Mouse (Mus musculus): ENCODE measurements around the gene Ephb1.

Gene Ephb1

DNA sequence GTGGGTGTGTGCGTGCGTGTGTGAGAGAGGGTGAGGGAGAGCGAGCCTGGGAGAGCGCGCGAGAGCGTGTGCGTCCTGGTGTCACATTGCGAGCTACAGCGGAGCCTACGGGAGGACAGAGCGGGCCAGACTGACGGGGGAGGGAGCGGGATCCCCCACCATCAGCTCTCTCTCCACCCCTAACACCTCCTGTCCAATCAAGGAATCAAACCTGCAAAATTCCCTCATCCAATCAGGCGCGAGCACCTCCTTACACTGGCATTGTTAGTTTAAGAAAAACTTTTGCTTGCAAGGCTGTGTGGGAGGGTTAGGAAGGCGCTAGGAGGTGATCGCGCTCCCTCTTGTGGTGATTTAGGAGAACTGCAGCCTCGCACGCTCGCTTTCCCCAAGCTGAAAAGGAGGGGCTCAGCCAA lies at the start of gene Ephb1:
Ephb1 (minus strand) TSS at position 133 of the 413 bp plus-strand sequence.
- CTCF ChIA-PET = no interaction called here

DNA sequence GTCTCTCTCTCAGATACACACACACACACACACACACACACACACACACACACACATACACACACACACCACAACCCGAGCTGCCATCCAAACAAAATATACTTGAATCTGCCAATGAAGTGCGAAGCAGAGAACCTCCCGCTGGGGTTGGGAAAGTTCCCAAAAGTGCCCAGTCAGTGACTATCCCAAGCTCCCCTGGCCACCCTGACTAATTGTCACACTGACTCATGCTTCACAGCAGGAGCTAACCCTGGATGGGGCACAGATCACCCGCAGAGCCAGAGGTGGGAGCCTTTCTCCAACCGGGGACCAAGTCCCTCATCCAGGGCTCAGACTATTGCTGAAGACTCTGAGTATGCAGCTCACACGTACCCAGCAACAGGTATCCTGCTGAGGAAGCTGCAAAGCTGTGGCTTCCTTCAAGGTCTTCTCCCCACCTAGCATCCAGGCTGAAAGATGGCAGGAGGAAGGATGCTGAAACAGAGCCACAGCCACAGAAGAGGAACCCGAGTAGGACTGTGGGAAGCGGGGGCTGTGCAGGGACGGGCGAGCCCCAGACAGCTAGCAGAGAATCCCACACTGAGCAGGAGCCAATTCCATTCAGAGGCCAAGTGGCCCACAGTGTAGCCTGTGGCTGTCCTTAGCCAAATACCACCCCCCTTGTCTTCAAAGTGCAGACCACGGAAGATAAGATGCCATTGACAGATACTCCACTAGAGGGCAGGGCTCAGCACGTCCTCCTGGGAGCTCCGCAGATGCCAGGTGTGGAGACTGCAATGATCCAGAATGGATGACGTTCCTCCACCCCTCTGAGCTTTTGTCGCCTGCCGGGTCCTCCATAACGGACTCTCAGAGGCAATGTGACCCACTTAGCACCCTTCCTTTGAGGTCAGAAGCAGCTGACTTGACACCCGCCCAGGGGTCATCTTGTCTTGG lies 48.9 kb upstream of the Ephb1 start:
- CTCF ChIA-PET = no interaction called here

DNA sequence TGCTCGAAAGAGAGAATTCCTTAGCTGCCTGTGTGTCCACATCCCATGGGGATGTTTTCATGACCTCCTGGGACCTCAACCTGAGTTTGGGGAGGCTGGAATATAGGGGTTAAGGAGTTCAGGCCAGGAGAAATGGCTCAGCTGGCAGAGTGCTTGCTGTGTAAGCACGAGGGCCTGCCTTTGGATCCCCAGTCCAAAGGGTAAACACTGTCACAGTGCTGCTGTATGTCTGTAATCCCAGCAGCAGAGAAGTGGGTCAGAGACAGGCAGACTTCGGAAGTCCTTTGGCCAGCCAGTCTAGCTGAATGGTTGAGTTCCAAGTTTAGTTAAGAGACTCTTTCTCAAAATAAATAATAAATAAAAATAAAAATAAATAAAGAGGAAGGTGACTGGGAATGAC lies 48.2 kb upstream of the Ephb1 start:
- CTCF ChIA-PET = no interaction called here

DNA sequence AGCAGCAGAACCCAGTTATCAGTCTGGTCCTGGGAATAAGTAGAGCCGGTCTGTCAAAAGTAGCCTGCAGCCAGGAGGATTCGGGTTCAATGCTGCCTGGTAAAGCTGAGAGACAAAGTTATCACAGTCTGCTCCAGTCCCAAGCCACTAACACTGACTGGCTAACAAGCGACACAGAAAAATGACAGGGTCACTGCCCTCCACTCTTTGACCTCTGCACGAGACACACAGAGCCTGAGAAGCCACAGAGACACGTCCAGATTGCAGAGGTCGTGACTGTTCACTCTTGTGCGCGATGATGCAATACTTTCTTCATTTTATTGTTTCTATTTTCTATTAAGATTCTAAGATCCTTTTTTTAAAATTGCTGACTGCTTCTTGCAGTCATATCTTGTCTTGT lies 33.8 kb upstream of the Ephb1 start:
- CTCF ChIA-PET = no interaction called here

DNA sequence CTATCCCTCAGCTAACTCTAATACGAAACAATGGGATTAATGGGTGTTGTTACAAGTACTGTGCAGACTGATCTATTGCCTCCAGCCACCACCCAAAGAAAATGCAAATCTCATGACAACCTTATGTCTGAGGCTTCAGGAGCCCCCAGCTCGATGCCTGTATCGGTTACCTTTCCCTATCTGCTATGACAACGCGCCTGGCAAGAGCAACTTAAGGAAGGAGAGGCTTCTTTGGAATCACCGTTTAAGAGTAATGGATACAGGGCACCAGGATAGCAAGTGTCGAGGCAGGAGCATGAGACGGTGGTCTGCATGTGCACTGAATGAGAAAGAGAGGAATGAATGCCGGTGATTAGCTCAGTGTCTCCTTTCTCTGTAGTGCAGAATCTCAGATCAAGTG lies 32.3 kb upstream of the Ephb1 start:
- CTCF ChIA-PET = no interaction called here

DNA sequence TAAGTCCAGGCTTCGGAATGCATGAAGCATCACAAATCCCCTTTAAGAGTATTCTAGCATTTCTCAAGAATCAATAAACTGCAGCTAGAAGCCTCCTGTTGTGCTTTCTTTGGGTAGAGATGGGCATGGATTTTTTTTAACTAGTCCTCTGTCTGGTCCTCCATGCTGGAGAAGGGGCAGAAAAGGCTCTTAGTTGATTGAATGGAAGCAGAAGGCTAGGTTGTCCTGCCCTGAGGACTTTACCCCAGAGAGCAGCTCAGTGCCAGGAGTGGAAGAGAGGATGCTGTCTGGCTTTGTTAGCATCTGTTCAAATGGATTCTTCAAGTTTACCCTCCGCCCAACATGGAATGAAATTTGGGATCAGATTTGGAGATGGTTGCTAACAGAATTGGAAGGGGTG lies 25.7 kb upstream of the Ephb1 start:
- CTCF ChIA-PET = no interaction called here

DNA sequence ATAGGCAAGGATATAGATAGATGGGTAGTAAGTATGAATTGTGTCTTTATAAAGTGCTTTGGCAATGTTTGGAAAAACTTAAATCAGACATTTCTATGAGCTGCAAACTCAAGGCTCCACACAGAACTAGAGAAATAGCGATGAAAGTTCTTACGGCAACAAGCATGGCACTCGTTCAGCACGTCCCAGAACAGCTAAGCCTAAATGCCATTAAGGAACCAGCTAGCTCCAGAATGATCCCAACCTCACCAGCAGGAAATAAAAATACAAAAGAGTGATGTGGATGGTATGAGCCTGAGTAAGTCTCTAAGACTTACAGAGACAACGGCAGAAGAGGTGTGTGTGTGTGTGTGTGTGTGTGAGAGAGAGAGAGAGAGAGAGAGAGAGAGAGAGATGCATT lies 20.2 kb upstream of the Ephb1 start:
- CTCF ChIA-PET = no interaction called here

DNA sequence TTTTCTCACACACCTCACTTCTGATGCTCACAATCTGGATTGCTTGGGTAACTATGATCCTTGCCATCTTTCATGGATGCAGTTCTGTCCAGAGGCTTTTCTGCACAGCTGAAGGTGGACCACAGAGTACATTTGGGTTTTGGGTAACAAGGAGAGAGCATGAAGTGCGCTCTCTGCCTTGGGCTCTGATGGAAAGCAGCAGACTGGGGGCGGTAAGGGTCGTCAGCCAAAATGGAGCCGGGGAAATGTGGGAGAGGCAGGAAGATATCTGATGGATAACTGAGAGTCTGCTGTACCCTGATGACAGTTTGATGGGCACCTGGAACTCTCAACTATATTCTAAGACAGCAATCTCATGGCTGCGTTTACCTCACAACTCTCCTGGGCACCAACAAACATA lies 19.4 kb upstream of the Ephb1 start:
- CTCF ChIA-PET = no interaction called here

DNA sequence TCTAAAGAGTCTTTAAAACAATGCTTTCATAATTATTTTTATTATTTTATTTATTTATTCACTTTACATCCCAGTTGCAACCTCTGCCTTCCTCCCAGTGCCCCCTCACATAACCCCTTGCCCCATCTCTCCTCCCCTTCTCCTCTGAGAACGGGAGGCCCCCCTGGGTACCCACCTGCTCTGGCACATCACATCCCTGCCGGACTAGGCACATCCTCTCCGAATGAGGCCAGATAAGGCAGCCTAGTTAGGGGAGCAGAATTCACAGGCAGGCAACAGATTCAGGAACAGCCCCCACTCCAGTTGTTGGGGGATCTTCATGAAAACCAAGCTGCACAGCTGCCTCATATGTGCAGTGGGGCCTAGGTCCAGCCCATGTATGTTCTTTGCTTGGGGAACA lies 17.4 kb upstream of the Ephb1 start:
- CTCF ChIA-PET = no interaction called here

DNA sequence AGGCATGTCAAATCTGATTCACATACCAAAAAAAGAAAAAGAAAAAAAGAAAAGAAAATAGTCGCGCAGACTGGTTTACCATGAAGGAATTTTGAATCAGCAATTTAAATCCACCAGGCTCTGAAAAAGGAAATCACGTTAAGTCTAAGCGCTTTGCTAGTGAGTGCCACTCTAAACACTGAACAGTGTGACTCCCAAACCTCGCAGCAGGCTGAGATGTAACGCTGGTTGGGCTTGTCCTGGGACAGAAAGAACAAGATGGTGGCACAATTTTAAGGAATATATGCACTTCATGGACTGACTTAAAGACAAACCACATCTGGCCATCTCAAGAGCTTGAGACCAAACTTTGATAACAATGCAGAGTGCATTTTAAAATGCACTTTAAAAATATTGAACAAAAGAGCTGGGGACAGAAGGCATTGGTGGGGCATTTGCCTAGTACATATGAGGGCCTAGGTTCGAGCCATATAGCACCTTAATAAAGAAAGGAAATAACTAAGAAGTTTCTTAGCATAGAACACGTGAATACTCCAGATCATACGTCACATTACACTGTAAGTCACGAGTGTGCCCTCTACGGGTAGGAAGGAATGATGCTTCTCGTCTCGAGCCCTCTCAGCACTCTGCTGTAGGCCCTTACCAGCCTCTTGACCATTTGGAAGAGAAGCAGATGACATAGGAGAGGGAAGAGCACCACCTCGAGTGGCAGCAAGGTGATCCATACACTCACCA lies 16.7 kb upstream of the Ephb1 start:
- CTCF ChIA-PET = no interaction called here

DNA sequence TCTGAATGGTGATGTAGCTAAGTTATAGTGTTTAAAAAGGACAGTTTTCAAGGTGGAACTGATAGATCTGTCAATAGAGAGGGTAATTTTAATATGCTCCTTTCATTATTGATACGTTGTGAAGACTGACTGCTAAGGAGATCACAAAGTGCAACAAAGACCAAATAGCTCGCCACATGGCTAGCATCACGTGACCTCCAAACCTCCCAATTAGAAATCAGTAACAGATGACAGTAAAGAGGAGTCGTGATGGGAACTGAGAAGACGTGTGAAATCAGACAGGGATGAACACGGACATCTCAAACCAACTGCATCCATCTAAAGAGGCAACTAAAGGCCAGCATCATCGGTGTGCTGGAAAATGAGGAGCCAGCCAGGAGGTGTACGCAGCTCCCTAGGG lies 15.6 kb upstream of the Ephb1 start:
- CTCF ChIA-PET = no interaction called here

DNA sequence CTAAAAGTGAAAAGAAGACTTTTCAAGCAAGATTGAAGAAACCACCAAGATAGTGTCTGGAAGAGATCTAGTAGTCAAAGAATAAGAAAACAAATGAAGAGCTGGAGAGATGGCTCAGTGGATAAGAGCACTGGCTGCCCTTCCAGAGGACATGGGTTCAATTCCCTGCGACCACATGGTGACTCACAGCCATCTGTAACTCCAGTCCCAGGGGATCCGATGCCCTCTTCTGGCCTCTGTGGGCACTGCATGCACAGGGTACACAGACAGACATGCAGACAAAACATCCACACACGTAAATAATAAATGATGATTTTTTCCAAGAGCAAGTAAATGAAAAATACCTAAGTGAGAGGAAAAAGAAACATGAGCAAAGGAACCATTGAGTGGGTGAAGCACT lies 14.6 kb upstream of the Ephb1 start:
- CTCF ChIA-PET = no interaction called here

DNA sequence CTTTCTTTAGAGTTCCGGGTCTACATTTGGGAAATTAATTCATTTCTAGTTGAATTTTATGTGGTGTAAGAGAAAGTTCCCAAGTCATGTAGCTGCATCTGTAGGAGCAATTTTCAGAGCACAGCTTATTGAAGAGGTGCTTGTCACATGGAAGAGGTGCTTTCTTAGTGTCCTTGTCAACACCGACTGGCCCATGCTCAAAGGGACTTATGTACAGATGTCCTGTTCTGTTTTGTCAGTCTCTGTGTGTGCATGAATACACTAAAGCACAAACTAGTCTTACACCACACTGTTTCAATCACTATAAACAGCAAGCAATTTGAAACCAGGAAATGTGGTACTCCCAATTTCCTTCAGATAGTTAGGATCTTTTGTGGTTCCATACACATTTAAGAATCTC lies 13.3 kb upstream of the Ephb1 start:
- CTCF ChIA-PET = no interaction called here

DNA sequence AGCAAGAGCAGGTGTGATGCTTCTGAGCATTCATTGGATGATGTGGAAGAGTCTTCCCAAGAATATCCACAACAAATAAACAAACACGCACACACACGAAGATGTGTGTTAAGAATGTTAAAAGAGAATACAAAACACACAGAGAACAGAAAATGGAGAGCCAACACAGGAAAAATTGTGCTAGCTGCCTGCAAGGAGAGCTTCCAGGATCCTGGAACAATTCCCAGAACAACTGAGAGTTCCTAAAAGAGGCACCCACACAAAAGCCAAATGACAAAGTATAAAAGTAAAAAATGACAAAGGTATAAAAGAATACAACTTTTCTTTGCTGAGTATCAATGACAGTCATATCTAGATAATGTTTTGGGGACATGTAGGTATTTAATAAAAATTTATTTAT lies 11.0 kb upstream of the Ephb1 start:
- CTCF ChIA-PET = no interaction called here

DNA sequence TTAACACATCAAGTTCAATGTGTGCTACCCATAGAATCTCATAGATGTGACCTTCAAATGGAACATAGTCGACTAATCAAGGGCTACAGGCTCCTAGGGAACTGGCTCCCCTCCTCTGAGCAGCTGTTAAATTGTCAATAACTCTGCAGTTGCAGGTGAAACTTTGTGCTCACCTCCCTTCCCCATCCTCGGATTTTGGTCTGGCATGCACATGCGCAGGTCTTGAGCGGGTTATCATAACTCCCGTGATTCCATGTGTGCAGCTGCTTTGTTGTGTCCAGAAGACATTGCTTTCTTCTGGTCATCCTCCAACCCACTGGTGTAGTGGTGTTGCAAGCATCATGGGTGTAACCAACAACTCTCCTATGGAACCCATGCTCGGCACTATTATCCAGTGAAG lies 4.8 kb upstream of the Ephb1 start:
- CTCF ChIA-PET = no interaction called here

DNA sequence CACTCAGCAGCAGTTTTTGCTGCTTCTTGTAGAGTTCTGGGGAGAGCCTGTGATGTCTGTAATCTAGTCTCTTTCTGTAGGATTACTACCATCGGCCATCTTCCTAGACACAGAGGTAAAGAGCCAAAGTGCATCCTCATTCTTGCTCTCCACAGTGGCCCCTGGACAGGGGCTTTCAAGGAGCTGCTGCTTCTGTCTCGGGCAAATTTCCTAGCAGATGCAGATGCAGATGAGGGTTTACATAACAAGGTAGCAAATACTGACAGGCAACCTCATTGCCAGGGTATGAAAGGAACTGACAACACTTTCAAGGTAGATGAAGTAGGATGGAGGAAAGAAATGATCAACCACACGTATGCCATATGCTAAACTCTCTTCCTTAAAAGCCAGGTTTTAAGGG lies 4.2 kb upstream of the Ephb1 start:
- CTCF ChIA-PET = no interaction called here

DNA sequence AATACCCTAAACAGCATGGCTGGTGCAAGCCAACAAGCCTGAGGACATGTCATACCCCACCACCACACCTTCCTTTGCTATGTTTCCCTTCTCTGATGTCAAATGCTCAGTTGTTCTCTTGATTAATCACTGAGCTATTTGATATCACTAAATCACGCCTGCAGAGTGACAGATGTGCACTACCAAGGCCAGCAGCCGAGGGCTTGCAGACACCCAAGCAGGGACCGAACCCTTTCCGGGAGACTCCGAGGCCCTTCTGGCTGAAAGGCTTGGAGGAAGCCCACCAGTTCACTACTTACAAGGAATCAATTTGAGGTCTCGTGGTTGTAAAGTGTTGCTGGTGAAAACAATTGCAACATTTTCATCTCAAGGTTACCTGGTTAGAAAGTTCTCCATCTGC lies 3.5 kb upstream of the Ephb1 start:
- CTCF ChIA-PET = no interaction called here

DNA sequence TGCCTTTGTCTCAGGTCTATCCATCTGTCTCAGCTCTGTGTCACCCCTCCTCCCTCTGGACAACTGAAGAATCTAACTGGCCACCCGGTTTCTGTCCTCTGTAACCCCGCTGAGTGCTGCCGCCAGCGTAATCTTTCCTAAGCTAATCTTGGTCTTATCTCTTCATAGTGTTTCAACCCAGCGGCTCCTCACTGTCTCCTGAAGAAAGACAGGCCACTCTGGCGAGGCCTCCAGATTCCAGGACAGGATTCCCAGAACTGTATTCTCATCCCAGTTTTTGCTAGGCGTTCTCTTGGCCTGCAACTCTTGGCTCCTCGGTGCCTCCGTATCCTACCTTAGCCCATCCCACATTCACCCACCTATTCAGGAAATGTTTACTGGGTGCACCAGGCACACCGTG lies 2.0 kb upstream of the Ephb1 start:
- CTCF ChIA-PET = no interaction called here

DNA sequence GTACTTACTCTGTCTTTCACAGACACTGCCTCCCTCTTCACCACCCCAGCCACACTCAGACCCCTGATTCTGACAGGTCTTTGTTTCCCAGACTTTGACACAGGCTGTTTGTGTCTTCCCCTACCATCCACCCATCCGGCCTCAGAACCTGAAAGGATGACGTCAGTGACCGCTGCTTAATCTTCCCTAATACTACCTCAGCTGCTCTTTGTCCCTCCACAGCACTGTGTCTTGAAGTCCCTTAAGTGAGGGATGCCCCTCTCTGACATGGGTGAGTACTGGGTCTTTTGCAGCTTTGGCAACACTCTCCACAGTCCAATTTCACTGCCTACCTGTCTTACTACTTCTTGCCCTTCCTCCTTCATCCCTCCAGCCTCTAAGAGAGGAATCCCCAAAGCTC lies 1.2 kb upstream of the Ephb1 start:
- CTCF ChIA-PET = no interaction called here

DNA sequence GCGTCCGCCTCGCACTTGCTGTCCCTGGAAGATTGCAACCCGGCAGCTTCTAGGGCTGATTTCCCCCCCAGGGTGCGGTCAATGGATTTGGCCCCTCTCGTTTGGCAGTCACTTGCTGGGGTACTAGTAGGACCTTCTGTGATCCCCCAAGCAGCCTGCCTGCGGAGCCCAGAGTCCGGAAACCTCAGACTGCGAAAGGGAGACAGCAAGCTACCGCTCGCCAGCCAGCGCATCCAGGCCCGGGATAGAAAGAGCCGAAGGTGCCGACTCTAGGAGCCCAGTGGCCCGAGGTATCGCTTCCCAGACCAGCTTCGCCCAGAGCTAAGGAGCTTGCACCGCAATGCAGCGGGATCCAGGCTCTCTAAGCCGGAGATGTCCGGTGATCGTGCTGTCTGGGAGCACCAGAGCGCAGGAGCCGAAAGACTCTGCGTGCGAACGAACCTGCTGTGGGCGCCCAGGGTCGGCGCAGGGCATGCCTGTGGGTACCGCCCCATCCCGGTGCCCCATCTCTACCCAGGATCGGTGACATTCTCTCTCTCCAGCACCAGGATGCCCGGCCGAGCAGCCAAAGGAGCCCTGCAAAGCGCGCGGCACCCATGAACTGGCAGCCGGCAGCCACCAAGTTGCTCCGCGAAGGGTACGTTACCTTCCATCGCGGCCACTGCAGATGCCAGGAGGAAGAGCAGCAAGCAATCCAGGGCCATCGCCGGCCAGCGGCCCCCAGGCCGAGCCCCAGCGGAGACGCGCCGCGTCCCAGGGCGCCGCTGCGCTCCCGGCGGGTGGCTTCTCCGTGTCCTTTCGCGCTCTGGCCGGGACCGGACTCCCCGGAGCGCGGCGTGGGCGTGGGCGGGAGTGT lies 629 bp downstream of the Ephb1 start:
- CTCF ChIA-PET = no interaction called here

DNA sequence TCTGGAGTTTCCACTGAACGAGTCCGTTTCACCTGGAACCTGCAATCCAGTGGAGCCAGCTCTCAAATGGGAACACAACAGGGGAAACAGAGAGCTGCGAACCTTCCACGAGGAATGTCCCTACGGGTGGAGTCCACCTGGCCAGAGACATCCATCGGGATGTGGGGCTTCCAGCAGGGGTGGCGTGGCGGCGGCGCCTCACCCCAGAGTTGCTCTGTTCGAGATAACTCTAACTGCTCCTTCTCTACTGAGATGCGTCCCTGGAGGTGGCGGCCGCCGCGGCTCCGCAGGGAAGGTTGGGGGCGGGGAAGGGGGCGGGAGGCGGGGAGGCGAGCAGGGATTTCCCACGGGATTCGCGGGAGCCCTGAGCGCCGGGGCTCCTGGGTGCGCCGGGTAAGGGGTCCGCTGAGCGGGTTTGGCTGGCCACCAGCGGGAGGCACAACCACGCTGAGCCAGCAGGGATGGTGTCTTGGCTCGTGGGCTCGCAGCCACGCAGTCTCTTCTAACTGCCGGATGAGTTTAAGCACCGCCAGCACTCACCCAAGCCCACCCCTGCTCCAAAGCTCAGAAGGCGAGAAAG lies 1.3 kb downstream of the Ephb1 start:
- CTCF ChIA-PET = no interaction called here

Measured in spleen, embryonic (tissue).